Mouse (Mus musculus): ENCODE measurements at regions not wholly inside any gene's neighbourhood (a gene's known extent, or its start where the extent isn't known, plus 50 kb on each side); places are given as distances from the start of the nearest gene placed in this dataset.

DNA sequence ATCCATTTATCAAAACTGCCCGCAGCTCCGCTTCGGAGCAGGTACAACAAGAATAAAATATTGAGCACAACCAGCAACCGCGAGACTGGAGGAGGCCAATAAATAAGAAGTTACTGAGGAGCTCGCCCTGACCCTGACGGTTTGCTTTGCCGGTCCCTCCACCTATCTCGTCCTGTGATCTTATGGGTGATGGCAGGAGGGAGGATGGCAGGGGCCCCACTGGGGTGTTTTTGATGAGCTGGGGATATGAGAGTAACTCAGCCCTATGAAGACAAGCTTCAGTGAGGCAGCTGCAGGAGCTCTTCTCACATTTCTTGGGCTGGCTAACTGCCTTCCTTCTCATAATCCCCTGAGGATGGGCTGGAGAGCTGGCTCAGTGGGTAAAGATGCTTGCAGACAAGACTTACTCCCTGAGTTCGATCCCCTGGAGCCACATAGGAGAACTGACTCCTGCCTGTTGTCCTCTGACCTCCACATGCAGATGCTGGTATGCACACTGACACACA lies 132.3 kb upstream of the Sdk2 start:
- TF ChIP-seq CTCF (IDR thresholded peaks at IDR 0.05; ENCODE audit: insufficient read depth, low read depth, low read length) (no peak), POLR2A (IDR thresholded peaks at IDR 0.05; ENCODE audit: insufficient read depth, low read depth, low read length) (no peak)
